Mouse (Mus musculus) left cerebral cortex, postnatal 10 days (tissue): ENCODE measurements around the gene Aven. TPM values are rescaled to one million over a fixed set of nuclear protein-coding genes. Genes with fewer than 3 reads are reported as not detected.

ENCODE experiments used
- microRNA-seq: library from miRNA; unstranded; fragments of <30 nt; microRNA quantifications from one replicate; pipeline ENCODE4 v1.2.0, GENCODE M21; 2022
- total RNA-seq, 2 experiments: library from RNA; stranded (reverse); gene quantifications; 2 replicates each; pipeline ENCODE4 v1.2.3; 2021

Aven gene
- total RNA-seq, 2 experiments from 2014 or later, result 9.6 to 11.4 TPM

Small RNAs within 50 kb of the gene (microRNA-seq; reads per million reads assigned to microRNA genes)
- not detected for gene Gm44374

Other genes with a start within 250 kb of the Aven start
- gene Nutm1, start 233.7 kb upstream of the Aven start, total RNA-seq, result not detected
- gene Nop10, start 231.0 kb upstream of the Aven start, total RNA-seq, result 10 to 100 TPM; 72.0 to 74.7 TPM
- gene Slc12a6, start 227.1 kb upstream of the Aven start, total RNA-seq, result 10 to 100 TPM; 92.8 to 96.6 TPM
- gene Gm21985, start 226.7 kb upstream of the Aven start, total RNA-seq, result 1 to 10 TPM; 1.2 to 3.6 TPM
- 100 to 1,000 TPM; 165 to 172 TPM for gene Emc4, start 124.9 kb upstream of the Aven start, total RNA-seq
- gene Katnbl1, start 113.8 kb upstream of the Aven start, total RNA-seq, result 10 to 100 TPM; 15.4 to 17.3 TPM
- 10 to 100 TPM; 37.5 to 38.2 TPM for gene Emc7, start 38.0 kb upstream of the Aven start, total RNA-seq
- gene Chrm5, start 12.2 kb upstream of the Aven start, total RNA-seq, result 1 to 10 TPM; 1.8 to 3.1 TPM